Mouse (Mus musculus) midbrain, embryonic 14.5 days (tissue): ENCODE measurements around the gene Usp8. TPM values are rescaled to one million over a fixed set of nuclear protein-coding genes. Genes with fewer than 3 reads are reported as not detected.

Experiments used
- ATAC-seq: fragments of 200-750 bp; cut with Nextera tagmentation; 2 replicates; pipeline ENCODE4 v1.8.0; 2017; ENCODE audit warnings: moderate number of reproducible peaks, moderate library complexity; ENCODE audit not compliant: low FRiP score, low TSS enrichment
- DNase-seq: peaks from one replicate; pipeline ENCODE4 v3.0.0-alpha.2; 2015
- H3K27ac ChIP-seq: fragments of 300-500 bp; sonication (generic); replicated peaks from 2 replicates; pipeline ENCODE4 v1.5.1; 2014; ENCODE audit warnings: mild to moderate bottlenecking, low read depth, low read length, moderate library complexity
- H3K27me3 ChIP-seq: fragments of 300-500 bp; sonication (generic); 2 replicates; pipeline ENCODE4 v1.6.1; 2014; ENCODE audit warnings: low read length, control low read depth, mixed read lengths; ENCODE audit not compliant: control insufficient read depth, insufficient read depth
- H3K36me3 ChIP-seq: fragments of 300-500 bp; sonication (generic); 2 replicates; pipeline ENCODE4 v1.6.1; 2014; ENCODE audit warnings: low read length, control low read depth; ENCODE audit not compliant: control insufficient read depth, insufficient read depth
- H3K4me1 ChIP-seq: fragments of 300-500 bp; sonication (generic); 2 replicates; pipeline ENCODE4 v1.6.1; 2014; ENCODE audit warnings: mild to moderate bottlenecking, antibody characterized with exemption, low read length, control low read depth; ENCODE audit not compliant: control insufficient read depth, insufficient read depth
- H3K4me2 ChIP-seq: fragments of 300-500 bp; sonication (generic); 2 replicates; pipeline ENCODE4 v1.6.1; 2014; ENCODE audit warnings: mild to moderate bottlenecking, low read length, moderate library complexity
- H3K4me3 ChIP-seq: fragments of 300-500 bp; sonication (generic); replicated peaks from 2 replicates; pipeline ENCODE4 v1.5.1; 2014; ENCODE audit warnings: low read depth, low read length
- H3K9ac ChIP-seq: fragments of 300-500 bp; sonication (generic); replicated peaks from 2 replicates; pipeline ENCODE4 v1.6.1; 2014; ENCODE audit warnings: mild to moderate bottlenecking, low read length, moderate library complexity
- H3K9me3 ChIP-seq: fragments of 300-500 bp; sonication (generic); 2 replicates; pipeline ENCODE4 v1.6.1; 2016; ENCODE audit warnings: low read length, control low read depth, mixed read lengths; ENCODE audit not compliant: control insufficient read depth
- WGBS: fragments of 180-500 bp; shearing (Covaris S2); extraction: QIAGEN DNeasy Blood & Tissue Kit; methylation state at CpG from one replicate; pipeline ENCODE4 v1.1.7; 2014; 5-methylcytosine and 5-hydroxymethylcytosine counted together
- polyA plus RNA-seq: library from polyadenylated mRNA; unstranded; fragments of >200 nt; fragmentation: Nextera tagmentation; extraction: Ambion mirVana; gene quantifications from 2 replicates; pipeline ENCODE4 v1.2.1, GENCODE M21; 2014

The Usp8 gene
- polyA plus RNA-seq, 1 experiment from 2014 or later = 31.1 TPM

GRCm38 (mm10) chr2:126676122-126676515 is 31.0 kb upstream of the Usp8 start, which contains the start of gene Gabpb1:
Gabpb1 (minus strand) TSS chr2:126676337.
- Histone ChIP-seq H3K4me1 (peaks cover 37% of the 10 kb centered on the region), H3K9ac (peak within 1 kb of the TSS; percentile 99), H3K36me3 (peaks cover 7% of the 10 kb centered on the region; the same call in 1 of the 2 replicates), H3K9me3 (no peaks in the 10 kb centered on the region), H3K27me3 (no peaks in the 10 kb centered on the region), H3K27ac (peak within 1 kb of the TSS; percentile 100), H3K4me2 (peak within 1 kb of the TSS; percentile 68), H3K4me3 (peak within 1 kb of the TSS; percentile 95)
- DNase-seq (no peak), ATAC-seq (no peak)
- 26% methylated on average over 12 of the region's 12 CpGs for WGBS

GRCm38 (mm10) chr2:126677366-126677765 is 29.8 kb upstream of the Usp8 start:
- Histone ChIP-seq H3K9ac (no peak overlapping the region), H3K27me3 (no peaks in the 10 kb centered on the region), H3K9me3 (no peaks in the 10 kb centered on the region), H3K36me3 (peaks cover 7% of the 10 kb centered on the region; the same call in 1 of the 2 replicates), H3K4me2 (peak overlapping the region; percentile 68; the same call in 1 of the 2 replicates), H3K4me3 (no peak overlapping the region), H3K27ac (no peak overlapping the region), H3K4me1 (peaks cover 28% of the 10 kb centered on the region)
- DNase-seq (no peak), ATAC-seq (no peak)
- WGBS = 96% methylated on average over 1 of the region's 1 CpGs

GRCm38 (mm10) chr2:126682333-126682732 is 24.8 kb upstream of the Usp8 start:
- H3K4me1 ChIP-seq = 0 out of 2 replicates have a peak, but pooled peaks cover 2% of the 10 kb centered on the region
- no peak overlapping the region for H3K4me2 ChIP-seq
- H3K27me3 ChIP-seq = no peaks in the 10 kb centered on the region
- no peaks in the 10 kb centered on the region for H3K9me3 ChIP-seq
- H3K9ac ChIP-seq = no peak overlapping the region
- H3K4me3 ChIP-seq = no peak overlapping the region
- WGBS = 97% methylated on average over 2 of the region's 2 CpGs
- ATAC-seq = no peak
- H3K36me3 ChIP-seq = peaks cover 7% of the 10 kb centered on the region; the same call in 1 of the 2 replicates
- DNase-seq = no peak
- H3K27ac ChIP-seq = no peak overlapping the region

- ATAC-seq (no peak), DNase-seq (no peak)
- H3K9ac ChIP-seq = no peak overlapping the region
- no peak overlapping the region for H3K4me3 ChIP-seq
- H3K27ac ChIP-seq = no peak overlapping the region
- H3K4me1 ChIP-seq = no peaks in the 10 kb centered on the region
- peaks cover 7% of the 10 kb centered on the region; the same call in 1 of the 2 replicates for H3K36me3 ChIP-seq
- 95% methylated on average over 1 of the region's 1 CpGs for whole genome bisulfite sequencing
- no peak overlapping the region for H3K4me2 ChIP-seq
- H3K27me3 ChIP-seq = no peaks in the 10 kb centered on the region
- no peaks in the 10 kb centered on the region for H3K9me3 ChIP-seq
Observed at GRCm38 (mm10) chr2:126682937-126683336, 24.2 kb upstream of the Usp8 start.

- Histone ChIP-seq H3K27ac (no peak overlapping the region), H3K9me3 (no peaks in the 10 kb centered on the region), H3K4me2 (no peak overlapping the region), H3K27me3 (no peaks in the 10 kb centered on the region), H3K4me3 (no peak overlapping the region), H3K9ac (no peak overlapping the region), H3K4me1 (no peaks in the 10 kb centered on the region), H3K36me3 (peaks cover 5% of the 10 kb centered on the region; the same call in 1 of the 2 replicates)
- ATAC-seq = no peak
- no peak for DNase-seq
- 85% methylated on average over 3 of the region's 3 CpGs for WGBS
Observed at GRCm38 (mm10) chr2:126691290-126691689, 15.8 kb upstream of the Usp8 start.

- DNase-seq = no peak
- no peak overlapping the region for H3K27ac ChIP-seq
- no peaks in the 10 kb centered on the region for H3K27me3 ChIP-seq
- ATAC-seq = no peak
- no peaks in the 10 kb centered on the region for H3K36me3 ChIP-seq
- H3K4me3 ChIP-seq = no peak overlapping the region
- no peak overlapping the region for H3K4me2 ChIP-seq
- WGBS = 86% methylated on average over 6 of the region's 6 CpGs
- no peaks in the 10 kb centered on the region for H3K4me1 ChIP-seq
- no peak overlapping the region for H3K9ac ChIP-seq
- H3K9me3 ChIP-seq = no peaks in the 10 kb centered on the region
Observed at GRCm38 (mm10) chr2:126695285-126695684, 11.8 kb upstream of the Usp8 start.

- Histone ChIP-seq H3K4me1 (peaks cover 10% of the 10 kb centered on the region), H3K9me3 (no peaks in the 10 kb centered on the region), H3K9ac (peak overlapping the region; percentile 87), H3K36me3 (no peaks in the 10 kb centered on the region), H3K4me3 (peak overlapping the region; percentile 78), H3K27ac (peak overlapping the region; percentile 84), H3K27me3 (no peaks in the 10 kb centered on the region), H3K4me2 (peak overlapping the region; percentile 78)
- no peak for DNase-seq
- peak; percentile 83 for ATAC-seq
- WGBS = 0% methylated on average over 22 of the region's 23 CpGs
Observed at GRCm38 (mm10) chr2:126707438-126707779, 281 bp downstream of the Usp8 start.

- H3K4me3 ChIP-seq = no peak overlapping the region; the same call in 1 of the 2 replicates
- H3K36me3 ChIP-seq = no peaks in the 10 kb centered on the region
Observed at GRCm38 (mm10) chr2:126708361-126708760, 1.2 kb downstream of the Usp8 start.

GRCm38 (mm10) chr2:126712526-126712925 is 5.4 kb downstream of the Usp8 start:
- no peak overlapping the region for H3K4me2 ChIP-seq
- no peaks in the 10 kb centered on the region for H3K36me3 ChIP-seq
- peaks cover 10% of the 10 kb centered on the region for H3K4me1 ChIP-seq
- H3K4me3 ChIP-seq = no peak overlapping the region
- H3K27me3 ChIP-seq = no peaks in the 10 kb centered on the region
- no peak overlapping the region for H3K9ac ChIP-seq
- whole genome bisulfite sequencing = 97% methylated on average over 5 of the region's 5 CpGs
- no peak overlapping the region for H3K27ac ChIP-seq
- DNase-seq (no peak), ATAC-seq (no peak)
- no peaks in the 10 kb centered on the region for H3K9me3 ChIP-seq

More at GRCm38 (mm10) chr2:126708361-126708760, 1.2 kb downstream of the Usp8 start:
- ATAC-seq = no peak
- Histone ChIP-seq H3K9me3 (no peaks in the 10 kb centered on the region), H3K27ac (no peak overlapping the region), H3K4me1 (peaks cover 10% of the 10 kb centered on the region), H3K9ac (peak overlapping the region; percentile 87; the same call in 1 of the 2 replicates), H3K4me2 (peak overlapping the region; percentile 78), H3K27me3 (no peaks in the 10 kb centered on the region)
- no peak for DNase-seq
- WGBS = 87% methylated on average over 4 of the region's 4 CpGs
